Mouse (Mus musculus): ENCODE data around the gene Endov. TPM values are rescaled to one million over a fixed set of nuclear protein-coding genes. Genes with fewer than 3 reads are reported as not detected.

Endov gene
- total and polyA plus RNA-seq, 3 experiments = 13.0 to 18.5 (median 13.3) TPM

GRCm38 (mm10) chr11:119545281-119545680 lies 54.1 kb downstream of the Endov start:
- dilution Hi-C loops (cut with MboI; ENCODE audit: extremely low pct_ligation_motif_present, extremely low pct_unique_long_range_greater_than_20kb, low sequenced_read_pairs) (no loop called here), in situ Hi-C loops (cut with MboI; ENCODE audit: low pct_ligation_motif_present, low pct_unique_long_range_greater_than_20kb, low sequenced_read_pairs) (no loop called here)
- TF ChIP-seq HCFC1 (IDR thresholded peaks at IDR 0.05; ENCODE audit: low read depth, low read length) (no peak), SIN3A (IDR thresholded peaks at IDR 0.05; ENCODE audit: low read length) (no peak), CTCF (conservative IDR thresholded peaks at IDR 0.05 in 1 of 2, IDR thresholded peaks at IDR 0.05 in 1 of 2; ENCODE audit: low read depth in 2 of 2, low read length in 2 of 2) (no peak), SMC3 (IDR thresholded peaks at IDR 0.05; ENCODE audit: low read depth, low read length) (no peak), NELFE (IDR thresholded peaks at IDR 0.05; ENCODE audit: low read depth, low read length) (no peak), ZC3H11A (IDR thresholded peaks at IDR 0.05; ENCODE audit: low read depth, low read length) (no peak), KAT2A (IDR thresholded peaks at IDR 0.05; ENCODE audit: insufficient replicate concordance, low read length) (no peak), ZNF384 (IDR thresholded peaks at IDR 0.05; ENCODE audit: low read depth, low read length) (no peak), ZKSCAN1 (IDR thresholded peaks at IDR 0.05; ENCODE audit: borderline replicate concordance, low read depth, low read length) (no peak), MAX (IDR thresholded peaks at IDR 0.05; ENCODE audit: low read length) (no peak), USF1 (IDR thresholded peaks at IDR 0.05; ENCODE audit: low read depth, low read length) (no peak), PAX5 (IDR thresholded peaks at IDR 0.05; ENCODE audit: low read length) (no peak), POLR2A (IDR thresholded peaks at IDR 0.05; ENCODE audit: low read depth, low read length) (no peak), RCOR1 (conservative IDR thresholded peaks at IDR 0.05; ENCODE audit: low read depth, low read length) (no peak), ETS1 (conservative IDR thresholded peaks at IDR 0.05; ENCODE audit: low read depth, low read length) (no peak), MEF2A (IDR thresholded peaks at IDR 0.05; ENCODE audit: borderline replicate concordance, low read depth, low read length) (no peak), IRF4 (IDR thresholded peaks at IDR 0.05; ENCODE audit: low read depth, low read length) (no peak), CHD2 (IDR thresholded peaks at IDR 0.05; ENCODE audit: low read length) (no peak)
- Histone ChIP-seq H3K4me1 (ENCODE audit: control insufficient read depth in 1 of 2, insufficient read depth in 2 of 2) (peaks cover 0 to 6% of the 10 kb centered on the region in 2 experiments; a peak in 1 of 4 replicates), H3K9ac (ENCODE audit: insufficient read depth, low read depth) (no peak overlapping the region), H3K36me3 (replicated peaks in 1 of 2; ENCODE audit: control insufficient read depth in 1 of 2, insufficient read depth in 1 of 2, low read length in 1 of 2) (no peaks in the 10 kb centered on the region), H3K4me2 (ENCODE audit: insufficient read depth, low read depth, poor library complexity, severe bottlenecking) (no peak overlapping the region), H3K27me3 (replicated peaks) (peaks cover 57% of the 10 kb centered on the region), H3K4me3 (replicated peaks in 1 of 3; ENCODE audit: low read depth in 2 of 3, low read length in 2 of 3, poor library complexity in 1 of 3) (no peak overlapping the region), H3K27ac (ENCODE audit: insufficient read depth, low read depth) (no peak overlapping the region), H3K9me3 (replicated peaks; ENCODE audit: low read length) (peaks cover 34% of the 10 kb centered on the region), H3K79me2 (replicated peaks; ENCODE audit: control insufficient read depth, extremely low read depth, insufficient read depth, poor library complexity, severe bottlenecking) (no peaks in the 10 kb centered on the region)
- no peak for DNase-seq (ENCODE audit: extremely low read depth)

- in situ Hi-C loops (cut with MboI; ENCODE audit: low pct_ligation_motif_present, low pct_unique_long_range_greater_than_20kb, low sequenced_read_pairs) (no loop called here), dilution Hi-C loops (cut with MboI; ENCODE audit: extremely low pct_ligation_motif_present, extremely low pct_unique_long_range_greater_than_20kb, low sequenced_read_pairs) (no loop called here)
- Histone ChIP-seq H3K4me3 (replicated peaks in 1 of 3; ENCODE audit: low read depth in 2 of 3, low read length in 2 of 3, poor library complexity in 1 of 3) (no peak overlapping the region), H3K4me1 (ENCODE audit: control insufficient read depth in 1 of 2, insufficient read depth in 2 of 2) (peaks cover 0 to 6% of the 10 kb centered on the region in 2 experiments; a peak in 1 of 4 replicates), H3K27ac (ENCODE audit: insufficient read depth, low read depth) (no peak overlapping the region), H3K4me2 (ENCODE audit: insufficient read depth, low read depth, poor library complexity, severe bottlenecking) (no peak overlapping the region), H3K9ac (ENCODE audit: insufficient read depth, low read depth) (no peak overlapping the region), H3K79me2 (replicated peaks; ENCODE audit: control insufficient read depth, extremely low read depth, insufficient read depth, poor library complexity, severe bottlenecking) (no peaks in the 10 kb centered on the region), H3K36me3 (replicated peaks in 1 of 2; ENCODE audit: control insufficient read depth in 1 of 2, insufficient read depth in 1 of 2, low read length in 1 of 2) (no peaks in the 10 kb centered on the region), H3K9me3 (replicated peaks; ENCODE audit: low read length) (peaks cover 34% of the 10 kb centered on the region), H3K27me3 (replicated peaks) (peaks cover 52% of the 10 kb centered on the region)
- DNase-seq (ENCODE audit: extremely low read depth) = peak; percentile 17
- TF ChIP-seq CTCF (conservative IDR thresholded peaks at IDR 0.05 in 1 of 2, IDR thresholded peaks at IDR 0.05 in 1 of 2; ENCODE audit: low read depth in 2 of 2, low read length in 2 of 2) = peak in 1 of 2 experiments; percentile 34; a peak in 2 of 4 replicates
- TF ChIP-seq TCF12 (IDR thresholded peaks at IDR 0.05; ENCODE audit: low read depth, low read length) = no peak
- TF ChIP-seq SMC3 (IDR thresholded peaks at IDR 0.05; ENCODE audit: low read depth, low read length) = peak; percentile 4; the same call in 1 of the 2 replicates
- TF ChIP-seq USF1 (IDR thresholded peaks at IDR 0.05; ENCODE audit: low read depth, low read length) = peak; percentile 79
- peak; percentile 43 for TF ChIP-seq BHLHE40 (IDR thresholded peaks at IDR 0.05; ENCODE audit: low read depth, low read length)
- TF ChIP-seq ZC3H11A (IDR thresholded peaks at IDR 0.05; ENCODE audit: low read depth, low read length) = no peak
- peak; percentile 75 for TF ChIP-seq MAX (IDR thresholded peaks at IDR 0.05; ENCODE audit: low read length)
- TF ChIP-seq SIN3A (IDR thresholded peaks at IDR 0.05; ENCODE audit: low read length) = no peak
- TF ChIP-seq USF2 (conservative IDR thresholded peaks at IDR 0.05; ENCODE audit: low read depth, low read length) = peak; percentile 75
- peak; percentile 19 for TF ChIP-seq RAD21 (IDR thresholded peaks at IDR 0.05; ENCODE audit: low read depth, low read length)
- TF ChIP-seq CHD2 (IDR thresholded peaks at IDR 0.05; ENCODE audit: low read length) = no peak
- TF ChIP-seq EP300 (IDR thresholded peaks at IDR 0.05; ENCODE audit: low read length) = no peak
Measured at GRCm38 (mm10) chr11:119545741-119546495, 54.8 kb downstream of the Endov start.
